Mouse (Mus musculus) activated CD4-positive, CD25-positive, alpha-beta regulatory T cell, adult 4 months (primary cell): Measurements from ENCODE around the gene Phf23. TPM values are rescaled to one million over a fixed set of nuclear protein-coding genes. Genes with fewer than 3 reads are reported as not detected.
A peak's percentile ranks its signal among the peaks of the same experiment; 100 is the strongest.

Experiments
- ATAC-seq: one replicate; pipeline ENCODE4 v1.8.0; 2017
- polyA plus RNA-seq, 2 experiments: library from polyadenylated mRNA; unstranded; fragments of 100-300 nt; shearing (Covaris generic); gene quantifications; one replicate each; pipeline ENCODE4 v1.2.1; 2017

The Phf23 gene
- polyA plus RNA-seq, 2 experiments from 2014 or later: 32.1 to 44.9 TPM

DNA sequence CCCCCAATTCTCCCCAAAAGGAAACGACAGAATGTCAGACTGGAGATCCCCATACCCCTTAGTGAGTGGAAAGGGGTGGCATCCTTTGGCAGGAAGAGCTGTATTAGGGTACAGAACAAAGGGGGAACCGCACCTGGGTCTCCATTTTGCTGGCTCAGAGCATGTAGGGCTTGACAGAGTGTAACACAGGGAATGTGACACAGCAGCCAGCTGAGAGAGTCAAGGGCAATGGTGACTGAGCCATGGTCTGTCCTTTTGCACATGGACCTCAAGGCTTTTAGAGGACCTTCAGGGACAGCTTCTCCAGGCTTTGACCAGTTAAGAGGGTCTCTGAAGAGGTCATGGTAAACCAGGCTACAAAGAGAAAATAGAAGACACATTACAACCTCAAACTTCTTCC, 20.7 kb upstream of the Phf23 start:
- no peak for ATAC-seq

DNA sequence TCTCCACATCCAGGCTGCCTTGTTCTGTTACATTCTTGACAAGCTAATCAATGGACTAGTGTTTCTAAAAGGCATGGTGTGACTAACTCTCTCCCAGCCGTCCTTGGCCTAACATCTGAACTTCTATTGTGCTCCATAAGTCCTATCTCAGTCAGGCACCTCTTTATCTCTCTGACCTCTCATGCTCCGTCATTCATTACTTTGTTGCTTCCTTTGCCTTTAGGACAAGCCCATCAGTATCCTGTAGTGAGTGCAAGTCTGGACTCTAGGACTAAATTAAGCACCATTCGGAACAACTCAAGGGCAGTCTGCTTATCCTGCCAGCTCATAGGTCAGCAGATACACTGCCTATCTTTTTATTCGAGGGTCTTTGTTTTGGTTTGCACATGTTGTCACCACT, 19.3 kb upstream of the Phf23 start:
- ATAC-seq: no peak

DNA sequence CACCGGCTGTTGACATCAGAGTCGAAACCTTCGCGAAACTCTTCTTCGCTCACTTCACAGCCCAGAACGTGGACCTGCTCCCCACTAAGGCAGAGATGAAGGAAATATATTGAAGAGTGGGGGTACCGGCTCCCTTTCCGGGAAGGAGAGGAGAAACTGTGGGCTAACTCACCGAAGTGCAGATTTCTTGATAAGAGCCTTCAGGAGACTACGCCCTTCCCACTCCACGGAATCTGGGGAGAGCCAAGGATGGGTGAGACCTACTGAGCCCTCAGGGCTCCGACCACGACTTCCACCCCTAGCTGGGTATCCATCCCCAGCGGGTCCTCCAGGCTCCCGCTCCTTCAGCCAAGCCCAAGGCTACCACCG, 15.8 kb upstream of the Phf23 start:
- no peak for ATAC-seq

DNA sequence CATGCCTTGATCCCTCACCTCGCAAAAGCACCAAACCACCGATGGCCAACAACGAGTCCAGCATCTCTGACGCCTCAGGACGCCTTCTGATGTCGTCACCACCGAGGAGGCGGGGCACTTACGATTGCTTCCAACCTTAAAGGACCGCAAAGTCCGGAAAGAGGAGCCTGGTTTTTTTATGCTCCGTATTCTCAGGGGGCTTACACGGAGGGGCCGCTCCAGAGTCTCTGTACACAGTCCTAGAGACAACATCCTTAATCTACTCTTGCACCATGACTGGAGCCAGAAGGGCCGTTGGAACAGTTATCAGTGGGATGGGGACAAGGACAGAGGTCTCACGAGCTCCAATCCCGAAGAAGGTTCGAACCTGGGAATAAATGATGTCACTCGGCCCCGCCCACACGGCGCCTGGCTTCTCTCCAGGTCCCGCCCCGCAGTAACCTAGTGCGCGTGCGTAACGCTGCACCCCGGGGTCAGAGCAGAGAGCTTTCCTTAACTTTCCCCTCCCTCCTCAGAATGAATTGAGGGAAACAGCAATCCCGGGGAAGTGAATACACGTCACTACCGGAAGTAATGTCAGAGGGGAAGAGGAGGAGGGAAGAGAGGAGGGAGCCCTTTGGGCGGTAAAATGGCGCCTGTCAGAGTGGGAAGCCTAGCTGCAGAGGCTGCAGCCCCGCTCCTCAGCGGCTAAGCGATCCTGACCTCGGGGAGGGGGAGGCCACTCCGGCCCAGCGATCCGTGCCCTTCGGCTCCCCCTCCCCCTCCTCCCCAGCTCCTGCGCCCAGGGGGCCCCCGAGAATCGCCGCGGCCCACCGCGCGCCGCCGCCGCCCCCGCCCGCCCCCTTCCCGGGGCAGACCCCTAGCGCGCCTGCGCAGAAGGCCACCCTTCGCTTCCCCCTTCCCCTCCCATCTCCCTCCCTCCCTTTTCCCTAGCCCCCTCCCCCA, 15.1 kb upstream of the Phf23 start:
- ATAC-seq: peak; percentile 78

DNA sequence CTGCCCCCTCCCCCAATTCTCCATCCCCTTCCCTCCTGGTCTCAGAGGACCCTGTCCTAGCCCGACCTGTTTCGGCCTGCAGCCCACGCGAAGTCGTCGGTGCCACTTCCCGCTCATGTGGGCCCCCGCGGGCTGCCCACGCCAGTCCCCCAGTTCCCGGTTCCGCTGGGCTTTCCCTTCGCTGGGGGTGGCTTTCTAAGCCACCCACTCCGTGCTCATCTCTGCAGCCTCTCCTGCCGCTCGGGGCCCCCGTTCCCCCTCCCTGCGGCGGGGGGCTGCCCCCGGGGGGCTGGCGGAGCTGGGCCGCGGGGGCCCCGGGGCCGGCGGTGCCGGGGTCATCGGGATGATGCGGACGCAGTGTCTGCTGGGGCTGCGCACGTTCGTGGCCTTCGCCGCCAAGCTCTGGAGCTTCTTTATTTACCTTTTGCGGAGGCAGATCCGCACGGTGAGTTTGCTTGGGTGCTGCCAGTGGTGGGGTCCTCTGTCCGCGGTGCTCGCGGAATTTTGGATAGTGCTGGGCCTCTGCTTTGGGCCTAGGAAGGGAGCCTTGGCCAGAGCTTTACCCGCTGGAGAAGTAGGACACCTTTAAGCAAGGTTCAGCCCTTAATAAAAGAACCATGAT, 14.3 kb upstream of the Phf23 start, which contains the start of gene Ctdnep1:
Ctdnep1 (plus strand) TSS at position 16 of the 622 bp plus-strand sequence.
- peak; percentile 35 for ATAC-seq

GRCm38 (mm10) chr11:69982225-69982624, 13.4 kb upstream of the Phf23 start, which contains the start of gene Elp5:
Gene Elp5, minus strand, starts transcription at chr11:69982517.
- ATAC-seq: no peak

- no peak for ATAC-seq
Observed at GRCm38 (mm10) chr11:69982877-69983276, 12.7 kb upstream of the Phf23 start.

DNA sequence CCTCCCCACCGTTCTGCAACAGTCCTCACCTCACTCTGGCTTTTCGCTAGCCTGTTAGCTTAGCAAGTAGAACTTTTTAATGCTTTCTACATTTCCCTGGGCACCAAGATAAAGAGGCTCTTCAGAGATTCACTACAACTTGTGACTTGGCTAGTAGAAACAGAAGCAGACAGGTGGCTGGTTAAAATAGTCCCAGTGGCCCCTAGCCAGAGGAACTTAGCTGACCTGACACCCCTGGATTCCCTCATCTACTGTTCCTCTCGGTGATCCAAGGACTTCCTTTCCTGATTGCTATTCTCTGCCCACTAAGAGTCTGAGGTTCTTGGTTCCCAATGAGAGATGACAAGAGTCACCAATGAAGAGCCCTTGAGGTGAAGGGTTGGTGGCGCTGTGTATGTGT, 12.2 kb upstream of the Phf23 start:
- ATAC-seq: no peak

DNA sequence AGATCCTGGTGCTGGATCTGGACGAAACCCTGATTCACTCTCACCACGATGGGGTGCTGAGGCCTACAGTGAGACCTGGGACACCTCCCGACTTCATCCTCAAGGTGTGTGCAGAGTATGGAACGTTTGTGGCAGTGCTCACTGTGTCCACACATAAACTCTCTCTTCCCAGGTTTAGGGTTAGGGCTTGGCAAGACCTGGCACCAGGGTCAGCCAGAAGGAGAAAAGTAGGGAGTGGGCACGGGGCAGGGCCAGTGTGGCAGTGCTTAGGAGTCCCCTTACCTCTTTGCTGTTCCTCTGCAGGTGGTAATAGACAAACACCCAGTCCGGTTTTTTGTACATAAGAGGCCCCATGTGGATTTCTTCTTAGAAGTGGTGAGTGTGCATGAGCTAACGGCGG, 11.1 kb upstream of the Phf23 start:
- ATAC-seq: no peak

DNA sequence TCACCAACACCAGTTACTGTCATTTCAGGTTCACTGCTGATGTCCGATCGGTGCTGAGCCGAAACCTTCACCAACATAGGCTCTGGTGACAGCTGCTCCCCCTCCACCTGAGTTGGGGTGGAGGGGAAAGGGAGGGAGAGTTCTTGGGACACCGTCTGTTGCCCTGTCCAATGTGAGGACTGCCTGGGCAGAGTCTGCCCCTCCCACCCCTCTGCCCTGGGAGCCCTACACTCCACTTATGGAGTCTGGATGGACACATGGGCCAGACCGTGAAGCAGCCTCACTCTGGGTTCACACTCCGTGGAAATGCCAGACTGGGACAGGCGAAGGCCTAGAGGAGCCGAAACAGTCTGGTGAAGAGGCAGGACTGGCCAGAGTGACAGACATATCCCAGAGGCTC, 5.6 kb upstream of the Phf23 start:
- ATAC-seq: no peak

DNA sequence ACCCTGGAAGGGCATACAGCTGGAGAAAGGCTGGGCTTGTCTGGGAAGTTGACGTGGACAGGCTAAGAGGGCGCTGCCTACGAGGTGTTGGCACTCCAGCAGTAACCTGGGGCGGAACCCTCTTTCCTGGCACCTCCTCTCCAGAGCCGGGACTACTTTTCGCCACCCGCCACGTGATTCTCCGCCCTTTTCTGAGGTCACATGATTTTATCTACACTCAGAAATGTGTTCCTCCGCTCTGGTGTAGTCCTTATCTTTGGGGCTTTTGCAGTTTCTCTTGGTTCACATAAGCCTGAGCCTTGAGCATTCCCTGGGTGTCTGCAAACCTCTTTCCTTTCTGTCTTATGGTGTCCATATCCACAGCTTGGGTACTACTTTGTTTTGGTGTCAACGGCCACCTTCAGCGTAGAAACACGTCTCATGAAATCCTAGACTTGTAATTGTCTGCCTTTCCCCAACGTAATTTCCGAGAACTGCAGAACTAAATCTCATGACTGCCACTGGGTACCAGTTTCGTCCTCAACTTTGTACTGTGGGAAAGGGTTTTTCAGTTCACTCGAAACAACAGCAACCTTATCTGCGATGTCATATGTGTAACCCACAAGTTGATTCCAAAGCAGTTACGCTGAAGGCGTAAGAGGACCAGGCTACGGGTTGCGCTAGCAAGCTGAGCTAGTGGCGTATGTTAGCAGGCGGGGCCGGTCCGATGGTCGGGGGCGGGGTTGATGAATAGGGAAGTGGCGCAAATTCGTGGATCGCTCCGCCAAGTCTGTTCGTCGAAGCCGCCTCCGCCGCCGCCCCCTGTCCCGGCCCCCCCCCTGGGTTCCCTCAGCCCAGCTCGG, 4.5 kb upstream of the Phf23 start, which contains the start of gene Gabarap:
Gabarap (plus strand) TSS at position 294 of the 842 bp plus-strand sequence.
- peak; percentile 53 for ATAC-seq

DNA sequence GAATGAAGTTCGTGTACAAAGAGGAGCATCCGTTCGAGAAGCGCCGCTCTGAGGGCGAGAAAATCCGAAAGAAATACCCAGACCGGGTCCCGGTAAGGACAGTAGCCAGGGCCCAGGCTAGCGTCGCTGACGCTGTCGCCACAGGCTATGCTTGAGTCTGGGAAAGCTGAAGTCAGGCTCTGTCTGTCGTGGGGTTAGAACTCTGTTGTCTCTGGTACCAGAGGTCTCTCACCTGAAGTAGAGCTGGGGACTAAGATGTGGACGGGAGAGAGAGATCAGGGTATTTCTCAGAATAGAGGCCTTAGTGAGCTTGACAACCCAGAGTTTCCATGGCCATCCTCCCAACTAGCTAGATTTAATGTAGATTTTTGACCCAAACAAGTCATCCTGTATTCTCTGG, 3.9 kb upstream of the Phf23 start:
- ATAC-seq: no peak

GRCm38 (mm10) chr11:69992396-69992795, 3.2 kb upstream of the Phf23 start:
- no peak for ATAC-seq

GRCm38 (mm10) chr11:69992932-69993331, 2.6 kb upstream of the Phf23 start:
- ATAC-seq: no peak

- ATAC-seq: no peak
Observed at GRCm38 (mm10) chr11:69994401-69995090, 1.0 kb upstream of the Phf23 start.

DNA sequence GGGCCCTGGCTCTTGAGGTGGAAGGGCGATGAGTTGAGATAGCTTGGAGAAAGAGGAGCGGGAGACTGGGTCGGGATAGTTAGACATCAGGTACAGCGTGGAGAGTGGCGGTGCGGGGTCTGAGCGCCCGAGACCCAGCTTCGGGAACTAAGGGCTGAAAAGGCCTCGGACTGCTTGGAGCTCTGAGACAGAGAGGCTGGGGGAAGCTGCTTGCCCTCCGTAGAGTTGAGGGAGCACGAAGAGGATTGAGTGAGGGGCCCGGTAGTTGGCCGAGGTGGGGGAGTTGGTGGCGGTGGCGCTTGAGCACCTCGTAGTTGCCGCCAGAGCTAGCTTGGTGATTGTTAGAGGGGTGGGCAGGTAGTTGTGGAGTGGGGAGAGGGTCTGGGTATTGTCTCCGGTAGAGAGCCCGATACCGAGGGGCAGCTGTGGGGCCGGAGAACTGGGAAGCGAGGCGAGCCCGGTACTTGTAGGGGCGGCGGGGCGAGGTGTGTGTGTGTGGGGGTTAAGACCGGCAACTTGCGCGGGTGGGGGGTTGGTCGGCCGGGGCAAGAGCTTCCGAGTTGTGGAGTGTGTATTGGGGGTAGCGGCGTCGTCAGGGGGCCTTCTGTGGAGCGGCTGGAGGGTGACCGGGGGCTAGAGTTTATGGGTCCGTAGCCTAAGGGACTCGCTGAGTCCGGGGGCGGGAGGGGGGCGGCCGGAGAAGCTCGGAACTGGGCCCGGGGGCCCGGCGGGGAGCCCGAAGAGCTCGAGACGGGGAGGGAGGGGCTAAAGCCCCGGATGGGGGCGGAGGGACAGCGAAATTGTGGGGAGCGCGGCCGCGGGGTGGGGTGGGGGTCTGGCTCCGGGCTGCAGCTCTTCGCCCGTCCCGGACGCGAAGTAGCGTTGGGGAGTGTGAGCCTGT, 834 bp downstream of the Phf23 start:
- ATAC-seq: no peak

GRCm38 (mm10) chr11:69997070-69997509, 1.5 kb downstream of the Phf23 start:
- peak; percentile 13 for ATAC-seq

GRCm38 (mm10) chr11:69998567-69999491, 3.3 kb downstream of the Phf23 start:
- no peak for ATAC-seq

DNA sequence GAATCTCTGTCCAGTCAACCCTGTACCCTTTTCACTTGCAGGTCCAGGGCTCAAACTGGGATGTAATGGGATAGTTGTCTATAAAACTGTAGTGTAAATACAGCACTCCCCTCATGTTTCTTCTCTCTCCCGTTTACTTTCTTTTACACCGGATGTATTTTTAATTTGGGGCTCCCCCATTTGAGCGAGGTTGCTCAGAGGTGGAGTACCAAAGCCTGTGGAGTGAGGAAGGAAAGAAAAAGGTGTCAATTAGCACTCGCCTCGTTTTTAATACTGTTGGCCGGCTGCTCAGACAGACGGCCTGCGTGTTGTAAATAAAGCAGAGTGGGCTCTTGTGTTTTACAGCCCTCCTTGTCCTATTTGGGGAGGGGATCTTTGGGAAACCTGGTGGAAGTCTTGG, 4.1 kb downstream of the Phf23 start:
- ATAC-seq: no peak

DNA sequence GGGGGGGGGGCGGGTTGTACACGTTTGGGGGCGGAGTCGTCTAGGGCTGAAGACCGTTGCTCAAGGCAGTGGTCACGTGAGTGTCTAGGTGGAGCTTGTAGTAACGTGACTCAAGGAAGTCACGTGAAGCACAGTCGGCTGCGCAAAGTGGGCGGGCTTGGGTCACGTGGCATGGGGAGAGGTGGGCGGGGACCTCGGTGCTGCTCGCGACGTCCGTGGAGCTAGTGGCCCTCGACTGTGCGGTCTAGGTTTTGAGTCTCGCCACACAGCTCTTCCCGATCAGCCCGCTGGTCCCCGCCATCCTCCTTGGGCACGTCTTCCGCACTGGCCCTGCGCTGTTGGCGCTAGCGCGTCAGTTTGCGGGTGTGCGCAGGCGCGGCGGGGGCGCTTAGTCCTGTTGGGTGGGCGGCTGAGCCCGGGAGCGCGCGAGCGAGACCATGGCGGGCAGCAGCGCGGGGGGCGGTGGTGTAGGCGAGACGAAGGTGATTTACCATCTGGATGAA, 4.9 kb downstream of the Phf23 start, which contains the start of gene Dvl2:
Dvl2 (plus strand) TSS at position 200 of the 503 bp plus-strand sequence.
- peak; percentile 49 for ATAC-seq
